Mouse (Mus musculus) bone marrow, adult 2 months (tissue): ENCODE data around the gene Bcar3. TPM values are rescaled to one million over a fixed set of nuclear protein-coding genes. Genes with fewer than 3 reads are reported as not detected.

Experiments used
- H3K27ac ChIP-seq: fragments of 200-500 bp; 2 replicates; pipeline ENCODE4 v1.5.1; 2012; ENCODE audit warnings: low read depth, mild to moderate bottlenecking, control low read depth, inconsistent platforms, low read length; ENCODE audit not compliant: control insufficient read depth, poor library complexity, insufficient read depth
- H3K4me1 ChIP-seq: fragments of 200-500 bp; 2 replicates; pipeline ENCODE4 v1.6.1; 2011; ENCODE audit warnings: low read length; ENCODE audit not compliant: control insufficient read depth, insufficient read depth
- H3K4me3 ChIP-seq: fragments of 200-500 bp; replicated peaks from 2 replicates; pipeline ENCODE3; 2011; ENCODE audit warnings: mild to moderate bottlenecking, low read depth, low read length, control low read depth; ENCODE audit not compliant: control insufficient read depth
- CTCF ChIP-seq: fragments of 200-500 bp; IDR thresholded peaks from 2 replicates; pipeline ENCODE4 v1.5.1; 2011; ENCODE audit warnings: low read length, control low read depth; ENCODE audit not compliant: control insufficient read depth, insufficient read depth
- POLR2A ChIP-seq: fragments of 200-500 bp; IDR thresholded peaks from 2 replicates; pipeline ENCODE4 v1.6.1; 2011; ENCODE audit warnings: low read depth, mild to moderate bottlenecking, control low read depth, low read length, borderline replicate concordance; ENCODE audit not compliant: control insufficient read depth
- WGBS: fragments of 180-500 bp; shearing (Covaris S2); methylation state at CpG from one replicate; pipeline ENCODE4 v1.1.7; 2018; 5-methylcytosine and 5-hydroxymethylcytosine counted together
- polyA plus RNA-seq: library from polyadenylated mRNA; stranded (reverse); fragments of >200 nt; gene quantifications from 2 replicates; pipeline ENCODE4 v1.2.4, GENCODE M21; 2011; ENCODE audit warnings: low replicate concordance; ENCODE audit not compliant: missing spikeins, insufficient read depth, insufficient read length

Gene Bcar3
- polyA plus RNA-seq, 1 experiment: 2.2 TPM

DNA sequence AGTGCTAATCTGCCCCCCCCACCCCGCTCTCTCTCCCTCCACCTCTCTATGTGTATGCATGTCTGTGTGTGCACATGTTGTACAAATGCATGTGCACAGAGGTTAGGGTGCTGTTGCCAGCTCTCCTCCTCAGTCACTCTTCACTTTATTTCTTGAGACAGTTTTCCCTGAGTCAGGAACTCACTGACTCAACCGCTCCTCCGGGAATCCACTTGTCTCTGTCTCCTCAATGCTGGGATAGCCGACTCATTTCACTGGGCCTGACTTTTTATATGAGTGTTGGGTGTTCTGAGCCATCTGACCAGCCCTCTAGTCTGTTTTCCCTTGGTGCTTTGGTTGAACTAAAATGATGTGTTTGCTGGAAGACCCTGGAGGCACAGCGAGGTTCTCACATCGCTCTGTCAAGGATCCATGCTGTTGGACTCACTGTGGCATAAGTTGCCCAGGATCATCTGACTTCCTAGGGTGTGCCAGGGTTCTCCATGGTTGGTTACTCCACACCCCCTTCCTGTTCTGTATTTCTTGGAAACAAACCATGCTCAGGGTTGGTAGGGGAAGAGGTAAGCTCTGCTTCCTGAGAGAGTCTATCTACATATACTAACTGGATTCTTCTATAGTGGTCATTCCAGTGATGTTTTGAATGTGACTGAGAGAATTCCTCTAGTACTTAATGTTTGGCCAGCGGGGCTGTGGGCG, 77.9 kb downstream of the Bcar3 start:
- H3K4me1 ChIP-seq: peaks cover 6% of the 10 kb centered on the region
- TF ChIP-seq CTCF (no peak), POLR2A (no peak)
- 77% methylated on average over 8 of the region's 8 CpGs for WGBS
- no peak overlapping the region for H3K4me3 ChIP-seq
- no peak overlapping the region for H3K27ac ChIP-seq

DNA sequence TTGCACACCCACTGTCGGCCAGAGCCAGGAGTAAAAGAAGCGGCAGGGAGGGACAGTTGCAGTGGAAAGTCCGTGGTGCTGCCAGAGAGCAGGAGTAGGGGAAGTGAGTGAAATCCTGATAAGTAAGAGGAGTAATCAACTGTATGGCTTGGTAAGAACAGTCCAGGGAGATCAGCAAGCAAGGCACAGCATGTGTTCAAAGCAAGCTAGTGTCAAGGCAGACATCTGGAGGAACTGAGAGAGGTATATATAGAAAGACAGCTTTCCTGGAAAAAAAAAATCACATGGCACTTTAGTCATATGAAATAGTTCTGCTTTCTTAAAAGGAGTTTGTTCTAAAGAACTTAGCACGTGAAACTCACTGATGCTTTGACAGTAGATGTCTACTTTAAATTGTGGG, 78.7 kb downstream of the Bcar3 start:
- peak overlapping the region; percentile 42; the same call in 1 of the 2 replicates for H3K27ac ChIP-seq
- H3K4me3 ChIP-seq: no peak overlapping the region
- peaks cover 6% of the 10 kb centered on the region for H3K4me1 ChIP-seq
- 8% methylated on average over 4 of the region's 4 CpGs for whole genome bisulfite sequencing
- TF ChIP-seq POLR2A: no peak
- no peak for TF ChIP-seq CTCF

- no peak overlapping the region for H3K4me3 ChIP-seq
- peaks cover 13% of the 10 kb centered on the region for H3K4me1 ChIP-seq
- H3K27ac ChIP-seq: no peak overlapping the region
- TF ChIP-seq CTCF (no peak), POLR2A (no peak)
These were observed 82.1 kb downstream of the Bcar3 start for GRCm38 (mm10) chr3:122376011-122376410.

DNA sequence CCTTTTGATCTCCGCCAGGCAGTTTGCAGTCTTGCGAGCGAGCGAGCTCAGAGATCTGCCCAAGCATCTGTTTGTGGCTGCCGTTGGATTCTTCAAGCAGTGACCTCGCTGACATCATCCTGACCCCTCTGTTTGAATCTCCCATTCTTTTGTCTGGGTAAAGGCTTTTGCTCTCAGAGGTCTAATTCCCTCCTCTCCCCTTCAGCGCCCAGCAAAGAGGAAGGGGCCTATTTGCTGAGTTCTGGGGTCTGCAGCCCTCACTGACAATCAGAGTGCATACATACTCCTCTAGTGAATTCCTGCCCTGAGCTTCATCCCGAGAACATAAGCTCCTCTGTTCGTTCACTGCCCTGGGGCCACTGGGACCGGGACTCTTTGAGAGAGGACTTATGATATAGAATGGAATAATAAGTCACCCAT, 82.5 kb downstream of the Bcar3 start:
- no peak overlapping the region for H3K4me3 ChIP-seq
- peaks cover 13% of the 10 kb centered on the region for H3K4me1 ChIP-seq
- 74% methylated on average over 10 of the region's 10 CpGs for WGBS
- no peak for TF ChIP-seq CTCF
- no peak for TF ChIP-seq POLR2A
- no peak overlapping the region for H3K27ac ChIP-seq

DNA sequence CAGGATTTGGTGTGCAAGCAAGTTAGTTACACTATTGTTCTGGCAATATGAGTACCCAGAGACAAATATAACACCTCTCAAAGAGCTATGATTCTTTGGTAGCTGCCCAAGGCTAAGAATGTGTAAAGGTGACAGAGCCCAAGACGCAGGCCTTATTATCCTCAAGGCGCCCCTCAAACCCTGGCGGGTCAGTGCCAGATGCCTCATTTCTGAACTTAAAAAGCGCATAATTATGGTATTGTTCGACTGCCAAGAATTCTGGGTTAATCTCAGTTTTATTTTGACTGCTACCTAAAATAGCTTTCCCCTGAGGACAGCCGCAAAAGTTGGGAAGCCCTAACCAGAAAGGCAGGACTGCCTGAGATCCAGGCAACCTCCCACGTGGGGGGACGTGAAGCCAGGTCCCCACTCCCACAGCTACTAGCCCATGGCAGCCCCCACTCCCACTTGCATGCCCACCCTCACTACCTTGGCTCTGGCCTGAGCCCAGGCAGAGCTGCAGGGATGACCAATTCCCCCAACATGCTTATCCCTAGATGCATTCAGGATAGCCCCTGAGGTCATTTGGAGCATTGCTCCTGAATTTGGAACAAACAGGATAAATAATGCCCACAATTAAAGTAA, 83.0 kb downstream of the Bcar3 start:
- TF ChIP-seq POLR2A (no peak), CTCF (no peak)
- H3K4me1 ChIP-seq: peaks cover 11% of the 10 kb centered on the region
- WGBS: 71% methylated on average over 8 of the region's 8 CpGs
- no peak overlapping the region for H3K4me3 ChIP-seq
- H3K27ac ChIP-seq: no peak overlapping the region

DNA sequence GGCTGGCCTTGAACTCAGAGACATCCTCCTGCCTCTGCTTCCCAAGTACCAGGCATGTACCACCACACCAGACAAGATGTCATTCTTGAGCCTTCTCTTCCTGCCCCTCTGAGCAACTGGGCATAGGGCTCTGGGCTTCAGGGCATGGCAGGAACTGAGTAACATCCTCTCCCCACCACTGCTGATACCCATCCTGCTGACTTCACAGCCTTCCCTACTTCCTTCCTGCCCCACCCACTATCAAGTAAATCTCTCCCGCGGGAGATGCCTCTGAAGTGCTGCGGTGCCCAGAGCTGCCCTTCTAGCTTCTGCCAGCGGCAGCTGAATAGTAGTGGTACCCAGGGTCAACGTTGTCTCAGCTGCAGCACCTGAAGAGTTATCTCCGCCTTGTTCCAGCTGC, 84.7 kb downstream of the Bcar3 start:
- 14% methylated on average over 6 of the region's 6 CpGs for WGBS
- H3K27ac ChIP-seq: no peak overlapping the region
- TF ChIP-seq POLR2A (no peak), CTCF (no peak)
- no peak overlapping the region for H3K4me3 ChIP-seq
- H3K4me1 ChIP-seq: peaks cover 6% of the 10 kb centered on the region

GRCm38 (mm10) chr3:122380776-122381175, 86.8 kb downstream of the Bcar3 start:
- Histone ChIP-seq H3K27ac (no peak overlapping the region), H3K4me3 (no peak overlapping the region), H3K4me1 (peaks cover 6% of the 10 kb centered on the region)
- 78% methylated on average over 5 of the region's 5 CpGs for WGBS
- TF ChIP-seq POLR2A (no peak), CTCF (no peak)

GRCm38 (mm10) chr3:122381591-122381990, 87.7 kb downstream of the Bcar3 start:
- Histone ChIP-seq H3K4me3 (no peak overlapping the region), H3K27ac (no peak overlapping the region), H3K4me1 (peaks cover 6% of the 10 kb centered on the region)
- 81% methylated on average over 3 of the region's 3 CpGs for WGBS
- no peak for TF ChIP-seq POLR2A
- no peak for TF ChIP-seq CTCF
